Comparison of ENCODE assay signal across 8 mouse cellular contexts in the genomic region with DNA sequence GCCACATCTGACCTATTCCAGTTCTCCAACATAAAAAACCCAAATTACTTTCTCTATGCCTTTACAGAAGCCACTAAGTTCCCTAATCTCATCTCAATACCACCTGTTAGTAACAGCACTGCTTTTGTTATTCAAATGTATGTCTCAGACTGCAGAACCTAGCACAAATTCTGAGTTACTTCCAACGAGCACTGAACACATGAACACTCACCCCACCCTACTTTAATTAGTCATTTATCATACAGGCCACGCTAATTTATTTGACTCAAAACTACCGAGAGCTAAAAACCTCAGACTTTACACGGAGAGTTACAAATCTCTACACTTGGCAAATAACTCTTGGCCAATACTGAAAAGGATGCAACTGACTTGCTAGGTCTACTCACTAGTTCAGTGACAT. TPM values are rescaled to one million over a fixed set of nuclear protein-coding genes. Genes with fewer than 3 reads are reported as not detected.
DNase-seq lines count a peak whose midpoint lies in the region; ATAC-seq and TF ChIP-seq lines count a peak whose summit lies in the region.

No protein-coding gene starts in this region.

- TF ChIP-seq POLR2A in small intestine, adult 2 months (IDR thresholded peaks at IDR 0.05; ENCODE audit: low read depth, low read length): no peak

- no peaks in the 10 kb centered on the region for H3K27me3 ChIP-seq in lung, embryonic 15.5 days
- no peaks in the 10 kb centered on the region for H3K27me3 ChIP-seq in embryonic facial prominence, embryonic 13.5 days
- H3K27me3 ChIP-seq in limb, embryonic 10.5 days (ENCODE audit: low read depth, poor library complexity, severe bottlenecking): no peaks in the 10 kb centered on the region
- no peaks in the 10 kb centered on the region for H3K27me3 ChIP-seq in small intestine, adult 2 months (ENCODE audit: control insufficient read depth, insufficient read depth, low read length)

- TF ChIP-seq CTCF in small intestine, adult 2 months (IDR thresholded peaks at IDR 0.05; ENCODE audit: extremely low read depth, insufficient read length, insufficient replicate concordance, low read depth, low read length): no peak

- H3K4me1 ChIP-seq in lung, embryonic 15.5 days: peaks cover 23% of the 10 kb centered on the region
- H3K4me1 ChIP-seq in embryonic facial prominence, embryonic 13.5 days: peaks cover 23% of the 10 kb centered on the region
- peaks cover 18% of the 10 kb centered on the region for H3K4me1 ChIP-seq in limb, embryonic 10.5 days
- 0 out of 2 replicates have a peak, but pooled peaks cover 2% of the 10 kb centered on the region for H3K4me1 ChIP-seq in small intestine, adult 2 months (ENCODE audit: control insufficient read depth, insufficient read depth, insufficient read length, low read length)

- peaks cover 4% of the 10 kb centered on the region; the same call in 1 of the 2 replicates for H3K36me3 ChIP-seq in lung, embryonic 15.5 days
- peaks cover 3% of the 10 kb centered on the region; the same call in 1 of the 2 replicates for H3K36me3 ChIP-seq in embryonic facial prominence, embryonic 13.5 days
- H3K36me3 ChIP-seq in limb, embryonic 10.5 days: peaks cover 22% of the 10 kb centered on the region
- peaks cover 2% of the 10 kb centered on the region for H3K36me3 ChIP-seq in small intestine, adult 2 months (ENCODE audit: control insufficient read depth, insufficient read depth, low read length)

- peak overlapping the region; percentile 88 for H3K9ac ChIP-seq in lung, embryonic 15.5 days
- peak overlapping the region; percentile 97 for H3K9ac ChIP-seq in embryonic facial prominence, embryonic 13.5 days

- ATAC-seq in lung, embryonic 15.5 days (ENCODE audit: borderline replicate concordance, extremely low read depth, low FRiP score, low TSS enrichment): no peak
- no peak for ATAC-seq in embryonic facial prominence, embryonic 13.5 days (ENCODE audit: insufficient number of reproducible peaks, insufficient read depth, low FRiP score, low TSS enrichment, low read depth)

- peak overlapping the region; percentile 73 for H3K4me2 ChIP-seq in lung, embryonic 15.5 days
- peak overlapping the region; percentile 64 for H3K4me2 ChIP-seq in embryonic facial prominence, embryonic 13.5 days

- no peaks in the 10 kb centered on the region for H3K9me3 ChIP-seq in lung, embryonic 15.5 days
- H3K9me3 ChIP-seq in embryonic facial prominence, embryonic 13.5 days: no peaks in the 10 kb centered on the region
- H3K9me3 ChIP-seq in limb, embryonic 10.5 days (replicated peaks): no peaks in the 10 kb centered on the region

- peak overlapping the region; percentile 91 for H3K4me3 ChIP-seq in lung, embryonic 15.5 days
- peak overlapping the region; percentile 95 for H3K4me3 ChIP-seq in embryonic facial prominence, embryonic 13.5 days
- peak overlapping the region; percentile 77 for H3K4me3 ChIP-seq in limb, embryonic 10.5 days
- H3K4me3 ChIP-seq in small intestine, adult 2 months (ENCODE audit: low read depth, low read length): no peak overlapping the region; the same call in 1 of the 2 replicates

- peak overlapping the region; percentile 96 for H3K27ac ChIP-seq in lung, embryonic 15.5 days
- peak overlapping the region; percentile 97 for H3K27ac ChIP-seq in embryonic facial prominence, embryonic 13.5 days
- H3K27ac ChIP-seq in limb, embryonic 10.5 days: peak overlapping the region; percentile 96
- peak overlapping the region; percentile 89 for H3K27ac ChIP-seq in small intestine, adult 2 months (ENCODE audit: insufficient read depth, low read depth, low read length)

- WGBS in lung, embryonic 15.5 days: 2% methylated on average over 4 of the region's 4 CpGs
- WGBS in embryonic facial prominence, embryonic 13.5 days: 10% methylated on average over 4 of the region's 4 CpGs
- WGBS in limb, embryonic 10.5 days: 9% methylated on average over 4 of the region's 4 CpGs
- WGBS in small intestine, adult 2 months: under 1% methylated on average over 4 of the region's 4 CpGs

- DNase-seq in lung, postnatal 36 days: no peak
- no peak for DNase-seq in limb, embryonic 10.5 days (ENCODE audit: low spot score)
- DNase-seq in adrenal gland, adult 18-20 months (ENCODE audit: low spot score in 2 of 2): no peak
- DNase-seq in adrenal gland, postnatal 10 days: no peak
- no peak for DNase-seq in frontal cortex, postnatal 14 days (ENCODE audit: low spot score in 2 of 2)

RNA-seq across cellular contexts. Expression of a gene that starts 4.3 kb away (rescaled TPM):
- polyA plus RNA-seq in lung, embryonic 15.5 days (2015; fragmentation: Nextera tagmentation; extraction: Ambion mirVana): 238 and 244 TPM in 2 replicates
- polyA plus RNA-seq in embryonic facial prominence, embryonic 13.5 days (2015; fragmentation: Nextera tagmentation; extraction: Ambion mirVana): 345 and 369 TPM in 2 replicates
- 321 and 333 TPM in 2 replicates for polyA plus RNA-seq in limb, embryonic 10.5 days (2016; fragmentation: Nextera tagmentation; extraction: Ambion mirVana)
- 99.7 and 175 TPM in 2 replicates for polyA plus RNA-seq in small intestine, adult 2 months (2012; rRNA removed)
- total RNA-seq in adrenal gland, adult 18-20 months (2021): 100 to 1,000 TPM; 145 to 191 TPM
- total RNA-seq in adrenal gland, postnatal 10 days (2021): 100 to 1,000 TPM; 117 to 156 TPM

RNA-seq across cellular contexts. Expression of a gene that starts 4.4 kb away (rescaled TPM):
- 58.9 and 60.4 TPM in 2 replicates for polyA plus RNA-seq in lung, embryonic 15.5 days (2015; fragmentation: Nextera tagmentation; extraction: Ambion mirVana)
- polyA plus RNA-seq in embryonic facial prominence, embryonic 13.5 days (2015; fragmentation: Nextera tagmentation; extraction: Ambion mirVana): 62.8 and 65.5 TPM in 2 replicates
- 82.3 and 82.7 TPM in 2 replicates for polyA plus RNA-seq in limb, embryonic 10.5 days (2016; fragmentation: Nextera tagmentation; extraction: Ambion mirVana)
- polyA plus RNA-seq in small intestine, adult 2 months (2012; rRNA removed): 0.95 and 1.4 TPM in 2 replicates
- 10 to 100 TPM; 25.3 to 31.4 TPM for total RNA-seq in adrenal gland, adult 18-20 months (2021)
- total RNA-seq in adrenal gland, postnatal 10 days (2021): 10 to 100 TPM; 29.6 to 30.1 TPM

Comparison
In these comparisons a context has a peak if more than half of its experiments do, and no peak if none do; other contexts are left out.
1. RNA of a gene that starts 4.4 kb away (polyA plus RNA-seq): 82.3 to 82.7 TPM in limb, embryonic 10.5 days, 62.8 to 65.5 TPM in embryonic facial prominence, embryonic 13.5 days and 58.9 to 60.4 TPM in lung, embryonic 15.5 days; 0.95 to 1.4 TPM in small intestine, adult 2 months; every median in the first group is over 10 times any median in the second.
2. Peak in every context shown above with its lines, with median percentiles within 50 percentile points of each other: H3K27ac ChIP-seq.